Mouse (Mus musculus) megakaryocyte progenitor cell, adult 5-6 weeks (primary cell): Measurements from ENCODE around the gene Sbk2. TPM values are rescaled to one million over a fixed set of nuclear protein-coding genes. Genes with fewer than 3 reads are reported as not detected.
A peak's percentile ranks its signal among the peaks of the same experiment; 100 is the strongest.

ENCODE experiments used
- ATAC-seq: replicated peaks from 2 replicates; pipeline ENCODE4 v1.8.0; 2016; ENCODE audit warnings: mild to moderate bottlenecking, moderate TSS enrichment, inconsistent platforms; ENCODE audit not compliant: poor library complexity
- total RNA-seq, 2 experiments: library from RNA; stranded (forward) in 1 of 2; stranded (reverse) in 1 of 2; fragments of 157-497, 149-512 nt in 1 of 2; fragments of 200-1000 nt in 1 of 2; gene quantifications; 2 replicates each; pipeline versions ENCODE4 v1.2.3 to v1.2.4; 2015 to 2017

The Sbk2 gene
- total RNA-seq, 2 experiments from 2014 or later: not detected

DNA sequence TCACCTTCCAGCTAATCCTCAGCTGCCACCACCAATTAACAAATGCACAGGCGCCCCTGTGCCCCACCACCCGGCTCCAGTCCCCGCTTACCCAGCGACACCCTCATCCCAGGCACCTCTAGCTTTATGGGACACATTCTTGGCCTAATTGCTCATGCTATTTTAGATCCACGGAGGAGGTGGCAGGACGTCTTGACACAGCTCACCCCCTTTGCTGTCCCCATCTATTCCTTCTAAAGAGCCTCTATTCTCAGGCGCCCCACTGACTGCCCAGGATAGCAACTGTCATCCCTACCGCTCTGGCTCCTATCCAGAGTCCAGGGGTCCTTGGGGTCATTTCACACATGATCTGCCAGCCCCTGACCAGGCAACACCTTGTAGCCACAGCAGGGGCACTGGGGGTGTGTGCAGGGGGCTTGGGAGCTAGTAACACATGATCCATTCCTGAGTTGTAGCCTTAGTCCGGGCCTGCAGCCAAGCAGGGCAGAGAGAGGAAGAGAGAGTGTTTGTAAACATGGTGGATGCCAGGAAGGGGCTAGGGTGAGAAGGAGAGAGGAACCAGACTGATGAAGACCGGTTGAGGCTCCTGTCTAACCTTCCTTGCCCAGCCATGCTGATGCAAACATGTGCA is 10.3 kb downstream of the Sbk2 start:
- no peak for ATAC-seq

DNA sequence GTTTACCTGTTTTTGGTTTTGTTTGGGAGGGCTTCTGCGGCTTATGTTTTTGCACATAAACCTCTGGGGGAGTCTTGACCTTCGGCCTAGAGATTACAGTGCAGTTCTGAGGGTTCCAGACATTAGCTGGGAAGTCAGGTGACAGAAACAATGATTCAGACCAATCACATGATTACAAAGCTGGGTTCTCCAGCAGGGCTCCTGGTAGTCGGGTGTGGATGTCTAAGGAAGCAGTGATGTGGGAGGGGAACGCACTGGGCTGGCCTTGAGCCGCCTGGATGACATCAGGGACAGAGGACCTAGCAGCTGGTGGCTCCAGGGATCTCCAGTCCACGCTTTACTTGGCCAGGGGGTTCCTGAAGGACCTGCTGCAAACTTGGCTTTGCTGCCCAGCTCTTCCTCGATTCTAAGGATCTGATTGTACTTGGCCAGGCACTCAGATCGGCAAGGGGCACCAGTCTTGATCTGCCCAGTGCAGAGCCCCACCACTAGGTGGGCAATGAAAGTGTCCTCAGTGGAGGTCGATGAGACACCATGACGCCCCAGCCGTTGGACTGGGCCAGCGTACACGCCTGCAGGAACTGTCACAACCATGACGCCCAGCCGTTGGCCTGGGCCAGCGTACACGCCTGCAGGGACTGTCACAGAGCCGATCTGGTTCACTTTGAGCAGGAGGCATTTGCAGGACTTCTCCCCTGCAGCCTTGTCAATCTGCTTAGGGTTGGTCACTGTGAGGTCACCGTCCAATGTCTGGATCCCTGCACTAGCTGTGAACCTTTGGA is 13.5 kb downstream of the Sbk2 start:
- no peak for ATAC-seq

- ATAC-seq: peak; percentile 36
Observed at GRCm38 (mm10) chr7:4948386-4948785, 15.8 kb downstream of the Sbk2 start.

- ATAC-seq: no peak
Observed at GRCm38 (mm10) chr7:4947855-4948254, 16.4 kb downstream of the Sbk2 start.

DNA sequence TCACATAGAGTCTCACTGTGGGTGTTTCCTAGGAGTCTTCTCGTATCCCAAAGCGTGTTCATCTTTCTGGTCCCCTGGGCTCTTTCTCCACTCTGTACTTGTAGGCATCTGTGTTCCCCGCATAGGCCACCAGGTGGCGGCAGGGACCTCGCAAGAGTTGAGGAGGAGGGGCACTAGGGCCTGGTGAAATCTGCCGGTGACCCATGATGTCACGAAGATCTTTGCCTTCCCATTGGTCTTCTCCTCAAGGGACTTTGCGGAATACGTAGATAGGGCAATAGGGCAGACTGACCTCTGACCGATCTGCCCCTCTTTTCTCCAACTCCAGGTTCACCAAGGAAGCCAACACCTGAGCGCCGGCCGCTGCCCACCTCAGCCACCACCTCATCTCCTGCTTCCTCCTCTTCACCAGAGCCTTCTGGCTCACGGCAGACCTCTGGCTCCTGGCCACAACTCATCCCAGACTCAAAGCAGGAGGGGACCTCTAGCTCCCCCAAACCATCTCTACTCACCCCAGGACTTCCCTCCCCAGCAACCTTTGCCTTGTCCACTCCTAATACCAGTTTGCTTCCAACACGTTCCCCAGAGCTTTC is 20.9 kb downstream of the Sbk2 start:
- peak; percentile 93 for ATAC-seq

DNA sequence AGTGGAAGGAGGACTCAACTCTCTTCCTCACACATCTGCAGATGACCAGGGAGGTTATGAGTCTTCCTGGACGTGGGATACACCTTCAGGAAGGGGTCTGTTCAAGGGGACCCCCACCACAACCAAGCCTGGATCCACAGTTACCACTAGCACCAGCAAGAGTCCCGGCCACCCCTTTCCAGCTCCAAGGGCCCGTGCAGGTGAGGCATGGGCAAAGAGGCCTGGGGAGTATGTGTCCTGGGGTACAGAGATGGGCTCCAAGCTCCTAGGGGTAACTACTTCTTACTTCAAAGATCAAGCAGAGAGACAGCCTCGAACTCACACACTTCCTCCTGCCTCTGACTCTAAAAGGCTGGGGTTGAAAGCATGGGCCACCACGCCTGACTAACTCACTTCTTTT is 21.5 kb downstream of the Sbk2 start:
- ATAC-seq: no peak

- ATAC-seq: peak; percentile 59
Observed at GRCm38 (mm10) chr7:4940068-4940479, 24.1 kb downstream of the Sbk2 start.

DNA sequence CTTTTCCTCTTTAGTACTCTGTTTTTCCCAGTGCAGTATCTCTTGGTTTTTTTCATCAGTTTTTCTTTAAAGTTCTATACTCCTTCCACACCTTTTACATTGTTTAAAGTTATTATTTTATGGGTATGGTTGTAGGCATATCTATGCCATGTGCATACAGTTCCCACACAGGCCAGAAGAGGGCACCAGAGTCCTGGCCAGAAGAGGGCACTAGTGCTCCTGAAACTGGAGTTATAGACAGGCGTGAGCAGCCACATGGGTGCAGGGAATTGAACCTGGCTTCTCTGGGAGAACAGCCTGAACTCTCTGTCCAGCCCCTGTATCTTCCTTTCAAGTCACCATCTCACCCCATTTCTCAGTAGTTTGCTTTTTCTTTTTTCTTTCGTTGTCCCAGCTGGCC is 25.8 kb downstream of the Sbk2 start:
- ATAC-seq: peak; percentile 75

DNA sequence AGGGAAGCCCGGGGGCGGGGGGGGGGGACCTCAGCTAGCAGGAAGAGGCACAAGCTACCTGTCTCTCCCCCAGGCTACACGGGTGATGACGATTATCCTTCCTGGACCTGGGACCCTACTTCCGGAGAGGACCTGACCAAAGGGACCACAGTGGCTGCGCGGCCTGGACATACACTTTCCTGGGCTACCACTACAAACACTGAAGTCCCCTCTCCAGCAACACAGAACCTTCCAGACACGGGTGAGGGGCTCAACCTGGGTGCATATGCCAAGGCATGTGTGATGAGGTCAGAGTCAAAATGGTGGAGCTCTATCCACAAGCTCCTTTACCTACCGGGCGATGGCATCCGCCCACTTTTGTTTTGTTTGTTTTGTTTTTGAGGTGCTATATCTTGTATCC is 26.8 kb downstream of the Sbk2 start:
- no peak for ATAC-seq

- ATAC-seq: no peak
Observed at GRCm38 (mm10) chr7:4936832-4937231, 27.4 kb downstream of the Sbk2 start.

DNA sequence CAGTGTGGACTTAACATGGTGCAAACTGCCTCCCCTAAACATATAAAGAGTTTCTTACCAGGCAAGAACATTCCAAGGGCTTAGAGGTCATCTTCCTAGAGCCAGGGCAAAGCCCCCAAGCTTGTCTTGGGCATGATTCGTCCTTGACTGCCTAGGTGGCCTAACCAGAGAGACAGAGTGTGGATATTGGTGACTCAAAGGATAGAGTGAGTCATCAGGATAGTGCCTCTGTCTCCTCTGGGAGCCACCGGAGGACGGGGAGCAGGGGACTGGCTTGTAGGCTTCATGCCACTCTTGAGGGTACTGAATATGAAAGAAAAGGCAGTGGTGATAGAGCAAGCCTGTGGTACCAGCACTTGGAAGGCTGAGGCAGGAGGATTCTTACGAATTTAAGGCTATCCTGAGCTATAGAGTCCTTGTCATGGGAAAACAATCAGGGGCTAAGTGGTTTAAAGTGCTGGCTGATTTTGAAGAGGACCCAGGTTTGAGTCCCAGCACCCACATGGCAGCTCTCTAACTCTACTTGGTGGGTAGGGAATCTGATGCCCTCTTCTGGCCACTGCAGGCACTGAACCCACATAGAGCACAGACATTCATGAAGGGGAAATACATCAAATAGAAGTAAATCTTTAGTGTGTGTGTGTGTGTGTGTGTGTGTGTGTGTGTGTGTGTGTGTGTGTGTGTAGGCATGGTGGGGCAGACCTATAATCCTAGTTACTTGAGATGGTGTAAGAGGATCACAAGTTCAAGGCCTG is 29.9 kb downstream of the Sbk2 start:
- no peak for ATAC-seq

DNA sequence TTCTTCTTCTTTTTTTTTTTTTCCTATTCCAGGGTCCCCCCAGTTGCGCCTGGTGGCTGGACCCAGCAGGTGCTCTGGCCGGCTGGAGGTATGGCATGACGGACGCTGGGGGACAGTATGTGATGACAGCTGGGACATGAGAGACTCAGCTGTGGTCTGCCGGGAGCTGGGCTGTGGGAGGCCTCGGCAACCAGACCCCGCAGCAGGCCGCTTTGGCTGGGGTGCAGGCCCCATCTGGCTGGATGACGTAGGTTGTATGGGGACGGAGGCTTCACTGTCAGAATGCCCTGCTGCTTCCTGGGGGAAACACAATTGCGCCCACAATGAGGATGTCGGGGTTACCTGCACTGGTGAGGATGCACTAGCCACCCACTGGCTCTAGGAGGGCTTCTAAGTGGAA is 31.1 kb downstream of the Sbk2 start:
- ATAC-seq: no peak

DNA sequence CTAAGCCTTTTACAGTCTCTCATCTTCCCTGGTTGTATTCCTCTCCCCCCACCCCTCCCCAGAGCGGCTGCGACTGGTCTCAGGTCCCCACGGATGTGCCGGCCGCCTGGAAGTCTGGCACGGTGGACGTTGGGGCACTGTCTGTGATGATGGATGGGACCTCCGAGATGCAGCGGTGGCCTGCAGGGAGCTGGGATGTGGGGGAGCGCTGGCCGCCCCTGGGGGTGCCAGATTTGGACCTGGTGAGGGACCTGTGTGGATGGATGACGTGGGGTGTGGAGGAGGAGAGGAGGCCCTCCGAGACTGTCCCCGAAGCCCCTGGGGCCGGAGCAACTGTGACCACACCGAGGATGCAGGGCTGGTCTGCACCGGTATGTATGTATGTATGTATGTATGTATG is 35.9 kb downstream of the Sbk2 start:
- no peak for ATAC-seq

GRCm38 (mm10) chr7:4927711-4928110 is 36.5 kb downstream of the Sbk2 start:
- ATAC-seq: no peak

DNA sequence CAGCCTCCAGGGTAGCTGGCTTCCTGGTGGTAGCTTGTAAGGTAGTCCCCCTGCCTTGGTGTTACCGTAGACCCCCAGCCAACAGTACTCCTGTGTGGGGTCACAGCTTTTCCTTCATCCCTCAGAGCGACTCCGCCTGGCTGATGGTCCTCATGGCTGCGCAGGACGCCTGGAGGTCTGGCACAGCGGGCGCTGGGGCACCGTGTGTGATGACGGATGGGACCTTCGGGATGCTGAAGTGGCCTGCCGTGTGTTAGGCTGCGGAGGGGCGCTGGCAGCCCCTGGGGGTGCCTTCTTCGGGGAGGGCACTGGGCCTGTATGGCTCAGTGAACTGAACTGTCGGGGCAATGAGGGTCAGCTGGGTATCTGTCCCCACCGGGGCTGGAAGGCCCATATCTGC is 37.4 kb downstream of the Sbk2 start:
- no peak for ATAC-seq

DNA sequence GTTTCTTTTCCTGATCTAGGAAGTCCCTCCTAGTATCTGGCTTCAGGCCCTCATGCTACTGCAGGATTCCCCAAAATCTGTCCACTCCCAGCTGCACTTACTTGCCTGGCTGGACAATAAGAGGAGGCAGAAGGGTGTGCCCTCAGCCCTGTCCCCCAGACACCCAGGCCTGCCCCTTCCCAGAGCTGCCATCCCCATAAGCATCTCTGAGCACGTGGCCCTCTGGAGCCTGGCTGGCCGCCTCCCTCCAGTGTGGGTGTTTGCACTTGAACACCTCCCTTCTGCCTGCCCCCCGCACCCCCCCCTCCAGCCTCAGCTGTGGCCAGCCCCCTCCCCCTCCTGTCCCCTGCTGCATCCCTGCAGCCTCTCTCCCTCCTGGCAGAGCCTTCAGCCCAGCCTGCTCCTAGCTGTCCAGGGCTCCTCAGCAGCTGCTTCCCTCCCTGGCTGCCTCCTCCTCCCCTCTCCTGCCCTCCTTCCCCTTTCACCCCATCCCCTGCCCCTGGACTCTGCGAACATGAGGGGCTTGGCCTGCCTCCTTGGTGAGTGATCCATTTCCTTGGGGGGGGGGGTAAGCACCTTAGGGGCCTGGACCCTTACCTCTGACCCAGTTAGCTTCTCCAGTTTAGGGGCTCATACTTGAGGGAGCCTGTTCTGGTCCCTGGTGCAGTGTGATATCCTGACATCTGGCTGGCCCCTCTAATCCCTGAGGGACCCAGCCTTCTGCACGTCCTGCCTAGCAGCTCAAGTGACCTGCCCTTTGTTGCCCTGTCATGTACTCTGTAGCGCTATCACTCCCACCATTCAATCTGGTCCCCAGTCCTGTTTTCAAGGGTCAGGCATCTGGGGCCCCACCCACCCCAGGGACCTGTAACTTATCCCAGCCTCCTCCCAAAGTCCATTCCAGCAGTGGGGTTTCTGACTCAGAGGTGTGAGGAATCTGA is 38.5 kb downstream of the Sbk2 start, which contains the start of gene Ssc5d:
Gene Ssc5d (plus strand): TSS at position 345 of the 941 bp plus-strand sequence.
- ATAC-seq: no peak

GRCm38 (mm10) chr7:4924891-4925301 is 39.3 kb downstream of the Sbk2 start:
- no peak for ATAC-seq

DNA sequence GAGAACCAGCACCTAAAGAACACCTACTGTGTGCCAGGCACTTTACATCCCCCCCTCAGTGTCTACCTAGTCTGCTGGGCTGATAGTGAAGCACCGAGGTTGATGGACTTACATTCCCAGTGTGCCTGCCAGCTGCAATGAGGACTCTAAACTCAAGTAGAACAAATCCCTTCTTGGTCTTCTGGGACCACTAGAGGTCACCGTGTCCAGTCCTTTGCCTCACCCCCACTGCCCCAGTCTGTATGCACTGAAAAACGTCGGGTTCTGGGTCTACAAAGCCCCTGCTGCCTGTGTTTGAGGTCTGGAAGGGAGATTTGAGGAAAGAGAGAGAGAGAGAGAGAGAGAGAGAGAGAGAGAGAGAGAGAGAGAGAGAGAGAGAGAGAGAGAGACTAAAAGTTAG is 39.7 kb downstream of the Sbk2 start:
- ATAC-seq: no peak

GRCm38 (mm10) chr7:4923586-4924364 is 40.4 kb downstream of the Sbk2 start:
- ATAC-seq: peak; percentile 56
